Mouse (Mus musculus) MEL-GATA-1-ER (cell line): Measurements from ENCODE around the gene Btbd2.

Experiments
- DNase-seq: peaks from one replicate; pipeline ENCODE4 v3.0.0-alpha.2; 2012; ENCODE audit warnings: low read depth; ENCODE audit errors: extremely low read depth

Gene Btbd2

DNA sequence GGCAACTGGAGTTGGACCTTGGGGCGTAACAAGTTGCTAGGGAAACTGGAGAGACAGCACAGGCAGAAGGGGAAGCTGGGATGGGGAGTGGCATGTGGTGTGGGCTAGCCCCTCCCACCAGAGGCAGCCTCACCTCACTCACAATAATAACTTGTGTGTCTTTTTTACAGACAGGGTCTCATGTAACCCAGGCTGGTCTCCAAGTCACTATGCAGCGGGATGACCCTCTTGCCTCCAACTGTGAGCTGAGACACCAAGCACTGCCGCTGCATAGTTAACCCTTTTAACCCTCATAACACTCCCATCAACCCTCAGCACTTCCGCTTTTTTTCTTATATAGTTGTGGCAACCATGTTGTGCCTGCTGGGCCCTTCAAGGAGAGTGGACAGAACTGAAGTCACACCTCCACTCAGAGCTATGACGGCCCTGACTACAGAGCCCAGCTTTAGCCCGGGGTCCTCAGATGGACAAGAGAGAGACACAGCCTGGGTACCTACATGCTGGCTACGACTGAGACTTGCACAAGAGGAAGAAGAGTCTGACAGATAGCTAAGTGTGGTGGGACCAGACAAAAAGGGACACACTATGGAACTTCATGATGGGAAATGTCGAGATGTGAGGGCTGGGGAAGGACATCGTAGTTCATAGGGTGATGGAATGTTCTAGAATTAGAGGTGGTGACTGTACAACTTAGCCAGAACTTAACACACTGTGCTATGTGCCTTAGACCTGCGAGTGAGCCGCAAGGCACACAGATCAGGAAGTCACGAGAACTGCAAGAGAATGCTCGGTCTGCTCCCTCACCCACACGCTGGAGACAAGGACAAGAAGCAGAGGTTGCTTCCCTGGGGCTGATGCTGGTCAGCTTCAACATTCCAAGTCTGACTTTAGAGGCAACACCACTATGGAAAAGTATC lies 35.6 kb upstream of the Btbd2 start:
- peak; percentile 76 for DNase-seq

- DNase-seq: no peak
Measured at GRCm38 (mm10) chr10:80687850-80688249, 31.0 kb upstream of the Btbd2 start.

- no peak for DNase-seq
Measured at GRCm38 (mm10) chr10:80686617-80687016, 29.7 kb upstream of the Btbd2 start.

DNA sequence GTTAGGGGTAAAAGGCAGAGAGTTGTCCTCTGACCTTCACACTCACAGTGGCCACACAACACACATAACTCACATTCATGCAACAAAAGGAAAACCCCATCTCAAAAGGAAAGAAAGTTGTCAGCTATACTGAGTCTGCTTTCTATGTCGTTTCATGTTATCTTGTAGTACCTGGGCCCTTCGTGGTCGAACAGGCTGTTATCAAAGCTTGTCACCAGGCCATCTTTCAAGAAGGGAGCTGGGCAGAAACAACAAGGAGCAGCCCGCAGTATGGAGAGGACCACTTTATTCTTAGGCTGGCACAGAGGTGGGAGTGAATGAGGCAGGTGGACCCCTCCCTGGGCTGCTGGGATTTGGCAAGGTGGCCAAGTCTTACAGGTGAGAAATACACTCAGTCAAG lies 28.1 kb upstream of the Btbd2 start:
- DNase-seq: peak; percentile 68

DNA sequence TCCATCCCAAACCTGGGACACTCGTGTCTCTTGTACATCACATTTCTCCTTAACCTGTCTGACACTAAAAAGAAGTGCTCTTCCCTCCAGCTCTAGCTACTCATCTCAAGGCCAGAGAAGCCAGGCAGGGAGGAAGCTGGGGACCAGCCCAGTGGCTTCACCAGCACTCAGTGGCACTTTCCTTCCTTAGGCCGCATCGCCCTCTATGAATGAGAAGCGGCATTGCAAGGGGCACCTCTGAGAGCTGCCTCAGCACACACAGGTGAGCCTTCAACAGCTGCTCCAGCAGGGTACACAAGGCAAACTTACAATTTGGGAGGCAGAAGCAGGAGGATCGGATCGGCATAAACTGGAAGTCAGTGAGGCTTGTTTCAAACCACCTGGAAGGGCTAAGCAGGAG lies 27.3 kb upstream of the Btbd2 start:
- no peak for DNase-seq

GRCm38 (mm10) chr10:80683647-80684046 lies 26.8 kb upstream of the Btbd2 start:
- DNase-seq: no peak

GRCm38 (mm10) chr10:80682003-80682402 lies 25.1 kb upstream of the Btbd2 start:
- no peak for DNase-seq

- no peak for DNase-seq
Measured at GRCm38 (mm10) chr10:80680260-80680696, 23.4 kb upstream of the Btbd2 start.

- no peak for DNase-seq
Measured at GRCm38 (mm10) chr10:80679556-80680259, 22.8 kb upstream of the Btbd2 start.

GRCm38 (mm10) chr10:80678601-80679377 lies 21.9 kb upstream of the Btbd2 start:
- DNase-seq: peak; percentile 71

DNA sequence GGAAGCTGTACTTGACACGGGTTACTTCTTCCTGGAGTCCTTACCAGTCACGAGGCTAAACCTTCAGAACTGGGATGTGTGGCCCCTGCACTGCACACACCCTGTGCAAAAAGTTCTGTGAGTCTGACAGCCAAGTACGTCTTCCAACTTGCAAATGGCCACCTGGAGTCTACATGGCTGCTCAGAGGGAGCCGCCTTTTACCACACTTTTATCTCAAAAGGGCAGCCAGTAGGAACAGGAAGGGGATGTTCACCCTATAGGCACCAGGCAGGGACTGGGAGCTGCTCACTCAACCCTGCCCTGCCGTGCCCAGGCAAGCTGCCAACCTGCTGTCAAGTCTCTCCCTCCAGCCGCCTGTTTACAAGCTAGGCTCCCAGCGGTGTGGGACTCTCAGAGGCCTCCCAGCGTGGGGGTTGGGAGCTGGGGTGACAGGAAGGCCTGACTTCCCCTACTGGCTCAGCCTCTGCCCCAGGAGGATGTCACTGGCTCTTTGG lies 21.1 kb upstream of the Btbd2 start, which contains the start of gene Mknk2:
Gene Mknk2, minus strand, starts transcription at position 171 of the 495 bp plus-strand sequence.
- DNase-seq: peak; percentile 99

GRCm38 (mm10) chr10:80677128-80677875 lies 20.4 kb upstream of the Btbd2 start:
- peak; percentile 46 for DNase-seq

GRCm38 (mm10) chr10:80676198-80676928 lies 19.5 kb upstream of the Btbd2 start:
- DNase-seq: peak; percentile 95

DNA sequence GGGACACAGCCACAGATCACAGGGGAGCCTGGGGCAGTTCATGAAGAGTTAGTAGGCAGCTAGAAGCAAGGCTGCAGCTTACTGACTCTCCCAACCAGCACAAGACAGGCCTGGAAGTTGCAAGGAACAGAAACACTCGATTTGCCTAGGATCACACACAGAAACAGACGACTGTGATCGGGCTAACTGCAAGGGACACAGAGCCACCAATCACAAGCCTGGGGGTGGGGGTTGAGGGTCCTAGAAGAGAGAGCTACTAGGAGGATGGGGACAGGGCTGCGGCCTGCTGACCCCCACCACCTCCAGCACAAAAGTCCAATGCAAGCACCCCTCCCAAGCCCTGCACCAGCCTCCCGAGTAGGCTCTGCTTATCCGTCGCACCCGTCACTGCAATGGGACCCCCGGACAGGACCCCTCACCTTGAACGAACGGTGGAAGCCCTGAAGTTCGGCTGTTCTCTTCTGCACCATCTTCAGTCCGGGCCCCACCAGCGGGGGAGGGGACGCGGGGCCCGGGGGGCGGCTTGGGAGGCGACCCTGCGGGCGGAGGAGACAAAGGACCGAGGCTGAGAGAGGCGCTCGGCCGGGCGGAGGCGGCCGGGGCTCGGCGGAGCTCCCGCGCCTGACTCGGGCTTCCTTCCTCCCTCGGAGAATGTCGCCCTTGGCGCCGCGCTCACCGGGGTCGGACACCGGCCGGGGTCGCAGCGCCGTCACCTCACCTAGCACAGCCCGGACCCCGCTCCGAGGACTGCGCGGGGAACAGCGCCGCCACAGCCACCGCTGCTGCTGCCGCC lies 18.7 kb upstream of the Btbd2 start:
- no peak for DNase-seq

- DNase-seq: no peak
Measured at GRCm38 (mm10) chr10:80674851-80675404, 18.1 kb upstream of the Btbd2 start.

GRCm38 (mm10) chr10:80674161-80674711 lies 17.4 kb upstream of the Btbd2 start:
- no peak for DNase-seq

DNA sequence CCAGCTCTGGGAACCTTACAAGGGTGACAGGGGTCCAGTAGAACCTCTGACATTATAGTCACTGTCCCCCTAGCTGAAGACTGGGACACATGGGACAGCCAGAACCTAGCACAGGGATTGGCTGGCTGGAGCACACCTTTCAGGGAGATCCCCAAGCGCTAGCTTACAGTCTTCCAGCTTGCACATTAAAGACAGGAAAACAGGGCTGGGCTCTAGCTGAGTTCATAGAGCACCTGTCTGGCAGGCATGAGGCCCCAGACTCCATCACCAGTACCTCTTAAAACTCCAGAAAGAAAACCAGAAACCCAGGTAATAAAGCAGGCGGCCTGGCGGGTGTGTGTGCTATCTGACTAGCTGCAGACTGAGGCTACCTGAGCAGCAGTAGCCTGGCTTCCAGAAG lies 16.8 kb upstream of the Btbd2 start:
- DNase-seq: no peak

DNA sequence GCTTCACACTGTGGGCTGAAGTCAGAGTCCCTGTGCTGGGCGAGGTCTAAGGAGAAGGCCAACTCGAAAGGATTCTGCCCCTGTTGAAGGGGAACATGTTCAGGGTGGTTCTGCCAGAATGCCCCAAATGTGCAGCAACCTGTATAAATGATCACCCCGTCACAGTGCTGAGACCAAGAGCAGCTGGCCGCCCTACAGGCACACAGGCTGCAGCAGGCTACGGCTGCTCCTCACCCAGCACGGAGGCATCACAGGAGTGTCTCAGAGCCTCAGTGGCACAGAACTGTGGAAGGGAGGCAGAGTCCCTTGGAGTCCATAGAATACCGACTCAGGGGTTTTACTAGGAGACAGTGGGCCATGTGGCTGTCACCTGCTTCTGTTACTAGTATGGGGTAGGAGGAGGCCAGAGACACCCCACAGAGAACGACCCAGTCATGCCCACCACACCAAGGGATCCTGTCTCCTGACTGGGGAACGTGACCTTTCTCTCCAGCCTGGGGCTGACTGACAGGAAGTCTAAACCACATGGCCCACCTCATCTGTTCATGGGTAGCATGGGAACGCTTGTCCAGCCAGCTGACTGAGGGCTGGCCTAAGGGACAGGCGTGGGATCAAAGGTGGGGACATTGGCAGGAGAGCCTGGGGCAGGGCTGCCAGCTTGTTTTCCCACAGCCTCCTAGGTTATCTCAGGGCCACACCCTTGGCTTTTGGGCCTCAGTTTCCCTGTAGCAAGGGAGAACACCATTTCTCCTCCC lies 15.2 kb upstream of the Btbd2 start:
- DNase-seq: no peak
